Mouse (Mus musculus) urinary bladder, postnatal 25 days (tissue): Measurements from ENCODE around the gene Tmed4.
"Not testable (repeated sequence)": the region's sequence is repeated elsewhere in the genome, so short reads cannot be mapped to it uniquely, and the experiment has no call there.

Source experiments
- DNase-seq: peaks from one replicate; pipeline ENCODE4 v3.0.0; 2022; ENCODE audit warnings: low spot score

Tmed4 gene

DNA sequence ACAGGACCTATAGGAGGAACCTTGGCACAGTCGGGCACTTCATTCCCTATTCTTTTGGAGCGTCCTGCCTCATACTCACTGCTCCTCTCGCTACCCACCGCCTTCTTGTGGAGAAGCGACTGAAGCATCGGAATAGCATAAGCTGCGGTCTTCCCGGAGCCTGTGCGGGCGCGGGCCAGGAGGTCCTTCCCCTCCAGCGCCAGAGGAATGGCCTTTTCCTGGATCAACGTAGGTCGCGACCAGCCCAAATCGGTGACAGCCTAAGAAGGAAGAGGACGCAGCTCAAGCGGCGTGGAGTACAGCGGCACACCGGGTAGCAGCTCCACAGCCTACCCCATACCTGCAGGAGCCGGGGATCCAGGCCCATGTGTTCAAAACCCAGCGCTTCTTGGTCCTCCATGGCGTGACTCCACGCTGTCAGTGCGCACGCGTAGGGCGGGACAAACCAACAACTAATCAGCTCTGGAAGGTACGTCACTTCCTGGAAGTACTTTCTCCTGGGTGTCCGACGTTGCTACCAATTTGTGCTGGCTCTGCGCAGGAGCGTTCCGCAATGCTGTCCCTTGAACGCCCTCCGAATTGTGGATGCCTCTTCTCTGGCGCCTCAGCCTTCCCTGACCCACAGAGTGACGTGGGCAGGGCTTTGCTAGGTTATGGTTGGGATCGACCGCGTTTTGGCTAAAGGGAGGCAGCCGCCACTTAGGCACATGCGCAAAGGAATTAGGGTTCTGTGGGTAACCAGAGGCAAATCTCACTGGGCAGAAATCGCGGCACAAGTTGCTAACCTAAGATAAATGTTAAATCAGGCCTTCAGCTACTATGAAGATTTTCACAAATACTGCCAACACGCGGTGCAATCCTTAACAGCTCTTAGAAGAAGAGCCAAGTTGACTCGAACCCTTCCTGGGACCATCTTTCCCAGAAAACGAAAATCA is 7.1 kb downstream of the Tmed4 start, which contains the start of gene Ddx56:
TSS of gene Ddx56 (minus strand) at position 453 of the 935 bp plus-strand sequence.
- DNase-seq, result peak; percentile 85

DNA sequence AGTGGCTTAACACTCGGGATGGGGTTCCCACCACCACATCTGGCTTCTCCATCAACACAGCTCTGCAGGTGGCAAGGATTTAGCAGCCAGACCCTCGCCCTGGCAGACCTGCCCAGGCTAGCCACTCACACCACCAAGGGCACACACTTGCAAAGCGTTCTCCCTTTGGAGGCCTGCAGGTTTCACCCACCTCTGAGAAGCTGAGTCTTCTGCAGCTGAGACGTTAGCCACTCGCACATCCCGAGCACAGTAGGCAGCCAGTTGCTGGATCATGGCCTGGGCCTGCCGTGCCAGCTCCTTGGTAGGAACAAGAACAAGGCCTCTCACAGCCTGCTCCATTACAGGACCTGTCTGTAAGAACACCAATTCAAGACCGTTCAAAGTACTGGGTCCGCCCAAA is 8.0 kb downstream of the Tmed4 start:
- DNase-seq, result no peak

DNA sequence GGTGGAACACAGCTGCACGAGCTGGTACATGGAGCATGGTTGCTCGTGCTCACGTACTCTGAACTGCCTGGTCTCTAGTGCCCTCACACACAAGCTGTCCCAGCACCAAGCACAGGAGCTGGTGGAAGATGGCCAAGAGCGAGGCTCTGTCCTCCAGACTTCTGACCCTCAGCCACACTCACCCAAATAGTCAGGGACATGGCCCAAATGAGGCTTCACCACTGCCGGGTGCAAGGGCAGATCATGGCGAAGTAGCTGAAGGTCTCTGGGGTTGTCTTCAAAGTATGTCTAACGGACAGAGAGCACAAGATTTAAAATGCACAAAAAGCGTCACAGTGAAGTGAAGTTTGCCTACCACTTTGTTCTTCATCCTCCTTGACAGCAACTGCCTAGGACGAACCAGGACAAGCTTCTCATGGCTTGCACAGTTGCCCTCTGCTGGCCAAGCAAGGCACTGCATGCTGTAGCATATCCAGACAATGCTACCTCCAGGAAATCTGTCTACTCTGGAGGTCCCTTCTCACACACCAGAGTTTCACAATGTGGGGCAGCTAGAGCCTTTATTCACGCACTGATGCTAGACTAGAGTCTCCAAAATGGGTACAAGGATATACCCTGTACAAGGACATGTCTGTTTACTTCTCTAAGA is 13.1 kb downstream of the Tmed4 start:
- peak; percentile 64 for DNase-seq

DNA sequence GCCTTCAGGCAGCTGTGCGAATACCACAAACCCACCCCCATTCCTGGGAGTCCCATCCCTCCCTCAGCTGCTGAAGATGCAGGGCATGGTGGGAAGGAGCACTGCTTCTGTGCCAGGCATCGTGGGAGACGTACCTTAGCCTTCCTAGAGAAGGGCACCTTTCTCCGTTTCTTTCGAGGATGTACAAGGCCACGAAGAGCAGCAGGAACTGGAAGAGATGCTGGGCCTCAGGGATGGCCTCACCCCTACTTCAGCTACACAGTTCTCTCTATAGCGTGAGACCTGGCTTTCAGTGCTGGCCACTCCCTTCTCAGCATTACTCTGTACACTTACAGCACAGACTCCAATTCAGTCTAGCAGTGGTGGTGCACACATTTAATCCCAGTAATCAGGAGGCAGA is 15.3 kb downstream of the Tmed4 start:
- no peak for DNase-seq

DNA sequence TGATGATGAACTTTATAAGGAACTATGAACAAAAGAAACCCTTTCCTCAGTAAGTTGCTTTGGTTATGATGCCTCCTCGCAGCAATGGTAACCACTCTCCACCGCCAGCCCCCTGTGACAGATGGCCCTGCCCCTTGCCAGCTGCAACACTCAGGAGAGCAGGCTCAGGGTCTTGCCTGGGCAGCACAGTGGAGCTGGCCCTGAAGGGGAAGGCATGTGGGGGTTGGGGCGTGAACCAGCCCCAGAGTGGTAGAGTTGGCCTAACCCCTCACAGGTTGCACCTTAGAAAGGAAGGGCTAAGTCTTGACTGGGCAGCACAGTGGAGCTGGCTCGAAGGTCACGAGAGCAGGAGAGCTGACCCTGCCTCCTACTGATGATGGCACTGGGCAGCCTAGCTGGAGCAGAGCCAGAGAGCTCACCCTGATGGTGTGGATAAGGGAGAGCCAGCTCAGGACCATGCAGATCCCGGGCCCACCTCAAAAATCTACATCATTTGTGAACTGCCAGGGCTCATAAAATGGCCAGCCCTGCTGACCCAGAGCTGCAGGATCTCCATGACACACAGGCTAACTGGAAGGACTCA is 18.1 kb downstream of the Tmed4 start:
- no peak for DNase-seq

DNA sequence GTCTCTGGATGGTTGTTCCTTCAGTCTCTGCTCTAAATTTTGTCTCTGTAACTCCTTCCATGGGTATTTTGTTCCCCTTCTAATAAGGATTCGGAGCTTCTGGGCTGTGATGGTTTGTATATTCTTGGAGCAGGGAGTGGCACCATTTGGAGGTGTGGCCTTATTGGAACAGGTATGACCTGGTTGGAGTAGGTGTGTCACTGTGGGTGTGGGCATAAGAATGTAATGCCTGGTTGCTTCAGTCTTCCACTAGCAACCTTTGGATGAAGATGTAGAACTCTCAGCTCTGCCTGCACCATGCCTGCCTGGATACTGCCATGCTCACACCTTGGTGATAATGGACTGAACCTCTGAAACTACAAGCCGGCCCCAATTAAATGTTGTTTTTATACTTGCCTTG is 20.1 kb downstream of the Tmed4 start:
- DNase-seq, result not testable (repeated sequence)

DNA sequence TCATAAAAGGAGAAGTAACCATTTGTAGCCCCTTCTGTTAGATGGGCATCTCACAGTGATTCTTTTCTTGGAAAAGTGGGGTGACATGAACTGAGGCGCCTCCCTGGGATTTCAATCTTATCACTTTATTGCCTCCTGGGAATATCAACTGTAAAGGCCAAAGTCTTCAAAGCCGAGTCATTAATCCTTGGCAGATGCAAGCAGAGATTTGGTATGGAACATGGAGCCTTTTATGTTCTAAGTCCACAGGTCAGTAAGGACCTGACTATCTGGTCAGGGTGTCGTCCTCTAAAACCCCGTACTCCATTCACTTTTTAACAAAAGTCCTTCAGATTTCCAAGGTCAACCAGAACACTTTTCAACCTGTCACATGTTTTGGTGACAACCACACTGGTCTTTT is 21.8 kb downstream of the Tmed4 start:
- DNase-seq, result no peak

DNA sequence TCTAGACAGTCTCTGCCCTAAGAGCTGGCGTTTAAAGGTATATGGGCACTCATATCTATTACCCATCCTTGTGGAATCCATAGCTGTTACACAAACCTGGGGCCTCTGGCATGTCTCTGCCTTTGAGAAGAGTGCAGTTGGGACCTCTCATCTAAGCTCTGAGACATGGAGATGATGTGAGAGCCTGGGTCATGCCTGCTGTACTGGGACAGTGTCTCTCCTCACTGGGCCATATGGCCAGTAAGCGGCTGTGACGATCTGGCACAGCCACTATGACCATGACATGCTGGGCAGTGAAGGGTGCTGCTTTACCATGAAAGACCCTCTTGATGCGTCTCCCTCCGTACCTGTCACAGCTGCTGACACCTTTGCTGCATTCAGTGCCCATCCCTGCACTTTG is 22.4 kb downstream of the Tmed4 start:
- no peak for DNase-seq

DNA sequence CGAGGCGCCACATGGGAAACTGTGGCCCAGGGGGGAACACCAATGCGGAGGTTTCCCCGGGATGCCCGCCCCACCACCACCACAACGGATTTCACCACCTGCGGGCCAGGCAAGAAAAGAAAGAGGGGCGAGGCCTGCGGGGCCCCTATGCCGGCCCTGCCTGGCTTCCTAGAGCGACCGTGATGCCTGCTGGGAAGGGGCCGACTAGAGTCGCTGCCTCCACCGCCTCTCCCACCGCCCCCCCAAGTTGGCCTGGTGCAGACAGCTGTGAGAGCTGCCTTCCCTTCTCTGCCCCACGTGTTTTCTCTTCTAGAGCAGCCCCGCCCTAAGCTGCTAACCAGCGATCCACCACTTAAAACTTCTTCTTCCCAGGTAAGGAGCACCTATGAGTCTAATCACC is 30.0 kb downstream of the Tmed4 start:
- no peak for DNase-seq

DNA sequence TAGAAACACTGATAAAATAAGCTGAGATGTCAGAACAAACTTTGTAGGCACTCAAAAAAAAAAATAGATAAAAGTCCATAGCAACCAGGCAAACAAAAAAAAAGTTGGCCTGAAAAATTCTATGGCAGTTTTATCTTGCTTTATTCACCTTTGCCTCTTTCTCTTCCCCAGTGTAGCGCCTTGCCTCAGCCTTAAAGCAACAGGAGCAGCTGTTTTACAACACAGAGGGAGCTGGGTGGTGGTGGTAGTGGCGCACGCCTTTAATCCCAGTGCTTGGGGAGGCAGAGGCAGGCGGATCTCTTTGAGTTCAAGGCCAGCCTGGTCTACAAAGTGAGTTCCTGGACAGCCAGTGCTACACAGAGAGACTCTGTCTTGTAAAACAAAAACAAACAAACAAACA is 41.6 kb downstream of the Tmed4 start:
- no peak for DNase-seq

DNA sequence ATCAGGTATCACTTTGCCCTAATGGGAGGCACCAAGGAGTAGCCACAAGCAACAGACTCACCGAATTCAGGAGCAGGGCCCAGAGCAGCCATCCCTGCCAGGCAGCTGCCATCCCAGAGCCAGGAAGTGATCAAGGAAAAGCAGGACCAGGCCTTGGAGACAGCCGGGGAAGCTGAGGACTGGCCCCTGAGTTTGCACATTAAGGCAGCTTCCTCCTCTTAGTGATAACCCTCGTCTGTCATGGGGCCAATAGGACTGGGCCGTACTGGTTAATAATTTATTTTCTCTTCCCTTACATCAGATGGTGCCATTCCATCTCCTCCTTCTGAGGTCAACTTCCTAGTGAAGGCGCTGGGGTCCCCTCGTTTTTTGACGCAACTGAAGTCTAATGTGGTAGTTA is 44.7 kb downstream of the Tmed4 start, which contains the start of gene Npc1l1:
TSS of gene Npc1l1 (minus strand) at position 132 of the 400 bp plus-strand sequence.
- DNase-seq, result no peak

DNA sequence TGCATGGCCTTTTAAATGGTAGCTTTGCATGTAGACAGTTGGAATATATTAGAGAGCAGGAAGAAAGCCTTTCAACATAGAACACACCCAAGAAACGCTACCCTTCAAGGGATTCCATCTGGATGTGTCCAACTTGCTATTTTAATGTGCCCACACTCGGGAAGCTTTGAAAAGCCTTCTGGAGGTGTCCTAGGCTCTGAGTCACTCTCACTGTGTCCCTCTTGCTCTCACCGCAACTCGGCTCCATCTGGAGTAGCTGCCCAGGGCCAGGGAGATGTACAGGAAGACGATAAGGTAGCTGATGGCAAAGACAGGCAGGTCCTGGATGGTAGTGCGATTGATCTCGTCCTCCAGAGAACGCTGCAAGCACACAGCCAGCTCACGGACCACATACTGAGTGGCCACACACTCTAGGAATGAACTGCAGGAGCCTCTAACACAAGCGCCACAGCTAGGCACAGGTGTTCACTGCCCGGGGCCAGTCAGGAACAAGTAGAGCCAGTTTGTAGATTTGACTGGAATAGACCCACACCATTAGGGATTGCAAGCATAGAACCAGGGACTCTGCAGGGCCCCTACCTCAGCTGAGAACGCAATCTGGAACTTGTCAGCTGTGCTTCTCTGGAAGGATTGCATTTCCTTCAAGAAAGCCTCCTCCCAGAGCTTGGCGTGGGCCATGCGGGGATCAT is 50.0 kb downstream of the Tmed4 start:
- DNase-seq, result no peak

DNA sequence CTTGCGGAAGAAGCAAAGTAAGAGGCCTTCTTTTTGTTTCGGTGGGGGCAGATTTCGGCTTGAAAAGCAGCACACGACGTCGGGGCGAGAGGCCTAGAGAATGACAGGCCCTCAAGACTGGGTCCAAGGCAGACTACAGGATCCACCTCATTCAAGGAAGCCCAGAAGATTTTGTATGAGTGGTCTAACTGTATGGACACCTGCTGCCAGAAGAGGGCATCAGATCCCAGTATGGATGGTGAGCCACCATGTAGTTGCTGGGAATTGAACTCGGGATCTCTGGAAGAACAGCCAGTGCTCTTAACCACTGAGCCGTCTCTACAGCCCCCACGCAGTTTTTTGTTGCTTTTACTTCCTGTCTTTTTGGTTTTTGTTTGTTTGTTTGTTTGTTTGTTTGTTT is 52.5 kb downstream of the Tmed4 start:
- no peak for DNase-seq
